Mouse (Mus musculus) neural tube, embryonic 14.5 days (tissue): ENCODE measurements around the gene Abca13. TPM values are rescaled to one million over a fixed set of nuclear protein-coding genes. Genes with fewer than 3 reads are reported as not detected.
"Not testable (repeated sequence)": the region's sequence is repeated elsewhere in the genome, so short reads cannot be mapped to it uniquely, and the experiment has no call there.

Experiments used
- ATAC-seq: fragments of 200-750 bp; cut with Nextera tagmentation; 2 replicates; pipeline ENCODE4 v1.8.0; 2017; ENCODE audit warnings: low read depth, mild to moderate bottlenecking, moderate TSS enrichment, moderate library complexity
- H3K27ac ChIP-seq: fragments of 300-500 bp; sonication (generic); 2 replicates; pipeline ENCODE4 v1.5.1; 2014; ENCODE audit warnings: low read depth, mild to moderate bottlenecking, control low read depth, low read length, moderate library complexity, mixed read lengths
- H3K27me3 ChIP-seq: fragments of 300-500 bp; sonication (generic); 2 replicates; pipeline ENCODE4 v1.6.1; 2014; ENCODE audit warnings: low read length; ENCODE audit not compliant: control insufficient read depth, insufficient read depth
- H3K36me3 ChIP-seq: fragments of 300-500 bp; sonication (generic); 2 replicates; pipeline ENCODE4 v1.6.1; 2014; ENCODE audit warnings: low read length, mixed read lengths; ENCODE audit not compliant: control insufficient read depth, insufficient read depth
- H3K4me1 ChIP-seq: fragments of 300-500 bp; sonication (generic); 2 replicates; pipeline ENCODE4 v1.6.1; 2014; ENCODE audit warnings: low read length; ENCODE audit not compliant: control insufficient read depth, insufficient read depth
- H3K4me2 ChIP-seq: fragments of 300-500 bp; sonication (generic); 2 replicates; pipeline ENCODE4 v1.6.1; 2014; ENCODE audit warnings: mild to moderate bottlenecking, low read depth, low read length, control low read depth
- H3K4me3 ChIP-seq: fragments of 300-500 bp; sonication (generic); 2 replicates; pipeline ENCODE4 v1.5.1; 2014; ENCODE audit warnings: low read depth, low read length, control low read depth, mixed read lengths
- H3K9ac ChIP-seq: fragments of 300-500 bp; sonication (generic); replicated peaks from 2 replicates; pipeline ENCODE4 v1.6.1; 2014; ENCODE audit warnings: low read depth, mild to moderate bottlenecking, control low read depth, low read length, mixed read lengths
- H3K9me3 ChIP-seq: fragments of 300-500 bp; sonication (generic); 2 replicates; pipeline ENCODE4 v1.6.1; 2016; ENCODE audit warnings: low read length; ENCODE audit not compliant: control insufficient read depth
- WGBS: fragments of 180-500 bp; shearing (Covaris S2); extraction: QIAGEN DNeasy Blood & Tissue Kit; methylation state at CpG from one replicate; pipeline ENCODE4 v1.1.7; 2014; 5-methylcytosine and 5-hydroxymethylcytosine counted together
- polyA plus RNA-seq: library from polyadenylated mRNA; unstranded; fragments of >200 nt; fragmentation: Nextera tagmentation; extraction: Ambion mirVana; gene quantifications from 2 replicates; pipeline ENCODE4 v1.2.1, GENCODE M21; 2014

The Abca13 gene
- polyA plus RNA-seq, 1 experiment from 2014 or later, result 0.01 TPM

DNA sequence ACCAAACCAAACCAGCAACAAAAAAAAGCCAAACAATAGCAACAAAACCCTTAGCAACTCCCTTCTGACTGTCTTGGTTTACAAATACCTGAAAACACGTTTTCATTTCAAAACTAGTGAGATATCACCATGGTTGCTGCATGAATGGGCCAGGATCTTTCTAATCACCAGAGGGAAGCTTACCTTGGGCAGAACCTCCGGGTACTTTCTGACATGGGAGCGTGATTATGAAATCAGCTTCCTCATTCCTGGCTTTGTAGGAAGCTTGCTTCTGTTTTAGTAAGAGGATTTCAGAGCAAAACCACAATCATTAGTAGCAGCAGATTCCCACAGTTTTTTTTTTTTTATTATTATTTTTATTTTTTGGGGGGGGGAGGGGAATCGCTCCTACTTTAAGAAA lies 34.7 kb downstream of the Abca13 start:
- no peaks in the 10 kb centered on the region for H3K4me1 ChIP-seq
- no peak overlapping the region for H3K4me2 ChIP-seq
- no peaks in the 10 kb centered on the region for H3K27me3 ChIP-seq
- ATAC-seq, result no peak
- H3K36me3 ChIP-seq, result no peaks in the 10 kb centered on the region
- no peak overlapping the region for H3K9ac ChIP-seq
- 85% methylated on average over 4 of the region's 4 CpGs for WGBS
- H3K4me3 ChIP-seq, result no peak overlapping the region
- no peak overlapping the region for H3K27ac ChIP-seq
- no peaks in the 10 kb centered on the region for H3K9me3 ChIP-seq

DNA sequence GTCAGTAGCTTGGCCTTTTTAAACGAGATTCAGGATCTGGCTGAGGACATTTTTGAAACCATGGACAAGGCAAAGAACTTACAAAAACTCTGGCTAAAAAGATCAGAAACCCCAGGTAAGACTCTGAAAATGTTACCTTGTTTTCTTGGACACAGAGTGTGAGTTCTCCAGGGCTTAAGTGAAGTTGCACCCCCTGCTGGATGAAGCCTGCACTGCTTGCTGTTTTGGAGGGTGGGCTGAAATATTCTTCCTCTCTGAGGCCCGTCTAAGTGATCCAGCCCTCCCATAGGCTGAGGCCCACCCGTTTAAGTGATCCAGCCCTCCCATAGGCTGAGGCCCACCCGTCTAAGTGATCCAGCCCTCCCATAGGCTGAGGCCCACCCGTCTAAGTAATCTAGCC lies 57.9 kb downstream of the Abca13 start:
- H3K4me1 ChIP-seq, ATAC-seq, H3K9me3 ChIP-seq, H3K4me3 ChIP-seq, H3K9ac ChIP-seq, H3K27me3 ChIP-seq, H3K36me3 ChIP-seq, H3K4me2 ChIP-seq, H3K27ac ChIP-seq: not testable (repeated sequence)
- WGBS, result 90% methylated on average over 5 of the region's 5 CpGs

- not testable (repeated sequence) for H3K4me3 ChIP-seq, ATAC-seq, H3K27me3 ChIP-seq, H3K9me3 ChIP-seq, H3K36me3 ChIP-seq, H3K4me2 ChIP-seq, H3K27ac ChIP-seq, H3K9ac ChIP-seq, H3K4me1 ChIP-seq
- WGBS, result 59% methylated on average over 3 of the region's 3 CpGs
Measured at GRCm38 (mm10) chr11:9263072-9263471, 71.3 kb downstream of the Abca13 start.

DNA sequence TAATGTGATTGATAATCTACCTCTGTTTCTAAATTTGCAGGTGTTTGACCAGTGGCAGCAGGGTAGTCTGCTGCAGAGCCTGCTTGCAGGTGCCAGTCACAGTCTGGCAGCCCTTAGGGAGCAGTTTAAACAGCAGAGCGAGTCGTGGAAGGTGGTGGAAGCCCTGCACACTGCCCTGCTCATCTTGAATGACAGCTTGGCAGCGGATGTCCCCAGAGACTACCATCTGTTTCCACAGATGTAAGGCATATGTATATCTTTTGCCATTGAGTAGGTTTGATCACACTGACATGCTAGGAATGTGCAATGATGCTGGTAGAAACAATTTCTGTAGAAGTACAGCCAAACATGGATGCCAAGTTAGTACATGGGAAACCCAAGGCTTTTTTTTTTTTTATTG lies 77.3 kb downstream of the Abca13 start:
- no peaks in the 10 kb centered on the region for H3K27me3 ChIP-seq
- no peaks in the 10 kb centered on the region for H3K9me3 ChIP-seq
- no peak overlapping the region for H3K4me3 ChIP-seq
- H3K27ac ChIP-seq, result no peak overlapping the region
- H3K36me3 ChIP-seq, result no peaks in the 10 kb centered on the region
- H3K4me2 ChIP-seq, result no peak overlapping the region
- peak; percentile 65; the same call in 1 of the 2 replicates for ATAC-seq
- H3K9ac ChIP-seq, result no peak overlapping the region
- no peaks in the 10 kb centered on the region for H3K4me1 ChIP-seq
- 62% methylated on average over 3 of the region's 3 CpGs for WGBS

- Histone ChIP-seq H3K4me3 (no peak overlapping the region), H3K4me2 (no peak overlapping the region), H3K4me1 (no peaks in the 10 kb centered on the region), H3K36me3 (no peaks in the 10 kb centered on the region), H3K9me3 (no peaks in the 10 kb centered on the region), H3K27me3 (no peaks in the 10 kb centered on the region), H3K27ac (no peak overlapping the region), H3K9ac (no peak overlapping the region)
- 83% methylated on average over 3 of the region's 3 CpGs for WGBS
- ATAC-seq, result no peak
Measured at GRCm38 (mm10) chr11:9285204-9285603, 93.5 kb downstream of the Abca13 start.

- H3K9ac ChIP-seq, result no peak overlapping the region
- no peak overlapping the region for H3K4me2 ChIP-seq
- WGBS, result 85% methylated on average over 3 of the region's 3 CpGs
- H3K27ac ChIP-seq, result no peak overlapping the region
- no peak for ATAC-seq
- H3K4me3 ChIP-seq, result no peak overlapping the region
- no peaks in the 10 kb centered on the region for H3K4me1 ChIP-seq
- H3K36me3 ChIP-seq, result no peaks in the 10 kb centered on the region
- H3K9me3 ChIP-seq, result no peaks in the 10 kb centered on the region
- no peaks in the 10 kb centered on the region for H3K27me3 ChIP-seq
Measured at GRCm38 (mm10) chr11:9285759-9286158, 94.0 kb downstream of the Abca13 start.

DNA sequence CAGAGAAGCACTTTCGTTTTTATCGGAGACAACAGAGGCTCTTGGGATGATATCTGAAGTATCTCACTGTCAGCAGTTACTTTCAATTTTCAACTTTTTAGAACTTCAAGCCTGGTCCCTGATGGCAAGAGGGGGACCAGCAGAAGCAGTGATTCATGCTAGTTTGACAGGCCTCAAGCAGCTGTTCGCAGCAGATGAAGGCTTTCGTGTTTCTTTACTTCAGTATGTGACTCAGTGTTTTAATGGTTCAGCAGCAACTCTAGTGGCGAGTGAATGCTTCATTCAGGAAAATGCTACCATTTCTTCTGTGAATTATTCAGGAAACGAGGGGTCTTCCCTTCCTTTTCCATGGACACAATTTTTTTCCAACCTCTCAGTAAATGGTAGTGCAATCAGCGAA lies 99.4 kb downstream of the Abca13 start:
- no peak overlapping the region for H3K9ac ChIP-seq
- 80% methylated on average over 7 of the region's 7 CpGs for WGBS

GRCm38 (mm10) chr11:9299615-9300014 lies 107.9 kb downstream of the Abca13 start:
- no peak overlapping the region for H3K27ac ChIP-seq
- H3K4me1 ChIP-seq, result no peaks in the 10 kb centered on the region
- H3K4me3 ChIP-seq, result no peak overlapping the region
- H3K4me2 ChIP-seq, result no peak overlapping the region
- H3K9me3 ChIP-seq, result no peaks in the 10 kb centered on the region
- no peak for ATAC-seq
- no peaks in the 10 kb centered on the region for H3K27me3 ChIP-seq
- no peak overlapping the region for H3K9ac ChIP-seq
- WGBS, result 68% methylated on average over 1 of the region's 1 CpGs
- no peaks in the 10 kb centered on the region for H3K36me3 ChIP-seq

More for the DNA sequence above, 99.4 kb downstream of the Abca13 start:
- Histone ChIP-seq H3K36me3 (no peaks in the 10 kb centered on the region), H3K4me1 (no peaks in the 10 kb centered on the region), H3K9me3 (no peaks in the 10 kb centered on the region), H3K4me3 (no peak overlapping the region), H3K27me3 (no peaks in the 10 kb centered on the region), H3K4me2 (no peak overlapping the region), H3K27ac (no peak overlapping the region)
- no peak for ATAC-seq

DNA sequence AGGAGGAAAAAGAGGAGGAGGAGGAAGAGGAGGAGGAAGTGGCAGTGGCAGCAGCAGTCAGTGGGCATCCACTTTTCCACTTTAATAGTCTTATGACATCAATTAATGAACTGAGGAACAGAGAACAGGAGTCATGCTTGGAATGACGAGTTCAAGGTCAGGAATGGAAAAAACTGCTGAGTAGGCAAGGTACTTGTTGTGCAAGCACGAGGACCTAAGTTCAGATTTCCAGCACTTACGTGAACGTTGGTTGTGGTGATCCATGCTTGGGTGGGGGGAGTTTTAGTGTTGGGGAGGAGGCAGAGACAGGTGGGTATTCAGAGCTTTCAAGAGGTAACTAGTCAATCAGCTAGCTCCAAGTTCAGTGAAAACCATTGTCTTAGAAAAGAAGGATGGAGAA lies 113.7 kb downstream of the Abca13 start:
- no peak for ATAC-seq
- H3K9me3 ChIP-seq, result no peaks in the 10 kb centered on the region
- no peak overlapping the region for H3K9ac ChIP-seq
- no peaks in the 10 kb centered on the region for H3K4me1 ChIP-seq
- H3K4me2 ChIP-seq, result no peak overlapping the region
- no peak overlapping the region for H3K27ac ChIP-seq
- H3K36me3 ChIP-seq, result no peaks in the 10 kb centered on the region
- 84% methylated on average over 4 of the region's 4 CpGs for WGBS
- no peaks in the 10 kb centered on the region for H3K27me3 ChIP-seq
- H3K4me3 ChIP-seq, result no peak overlapping the region

GRCm38 (mm10) chr11:9316545-9316944 lies 124.8 kb downstream of the Abca13 start:
- no peak for ATAC-seq
- Histone ChIP-seq H3K4me1 (no peaks in the 10 kb centered on the region), H3K4me2 (no peak overlapping the region), H3K36me3 (no peaks in the 10 kb centered on the region), H3K4me3 (no peak overlapping the region), H3K9me3 (no peaks in the 10 kb centered on the region), H3K27ac (no peak overlapping the region), H3K27me3 (no peaks in the 10 kb centered on the region), H3K9ac (no peak overlapping the region)
- 74% methylated on average over 3 of the region's 3 CpGs for WGBS
